Mouse (Mus musculus) left cerebral cortex, adult 18-20 months (tissue): ENCODE results near the gene Uqcr11. TPM values are rescaled to one million over a fixed set of nuclear protein-coding genes. Genes with fewer than 3 reads are reported as not detected.
A peak's percentile ranks its signal among the peaks of the same experiment; 100 is the strongest.

ENCODE experiments used
- DNase-seq, 2 experiments: peaks; one replicate each; pipeline ENCODE4 v3.0.0; 2021 to 2022; ENCODE audit warnings: low spot score in 2 of 2, mixed read lengths in 1 of 2
- long read RNA-seq, 2 experiments: library from polyadenylated mRNA; stranded (forward); transcript quantifications; one replicate each; pipeline ENCODE4 v2.0.0; 2021
- total RNA-seq, 2 experiments: library from RNA; stranded (reverse); gene quantifications; 2 replicates each; pipeline ENCODE4 v1.2.3; 2021

The Uqcr11 gene
- 100 to 1,000 TPM; 383 to 388 TPM for total RNA-seq
- long read RNA-seq, experiment 1, transcript Uqcr11-201 (3 exons, 445 nt): major isoform, 87 of 99 reads
- long read RNA-seq, experiment 1, partial matches to known transcripts: 8 of 99 reads
- long read RNA-seq, experiment 1, other reads (novel, unspliced or antisense): 2 of 99 reads
- long read RNA-seq, experiment 2, transcript Uqcr11-201 (3 exons, 445 nt): major isoform, 112 of 119 reads
- long read RNA-seq, experiment 2, partial matches to known transcripts: 4 of 119 reads
- long read RNA-seq, experiment 2, other reads (novel, unspliced or antisense): 1 of 119 reads

GRCm38 (mm10) chr10:80406684-80407501, at the start of gene Uqcr11:
Uqcr11 (minus strand) TSS chr10:80406830.
- peak; percentile 93 to 94 for DNase-seq

GRCm38 (mm10) chr10:80455697-80456096, 49.1 kb upstream of the Uqcr11 start:
- DNase-seq: no peak

- no peak for DNase-seq
Measured at GRCm38 (mm10) chr10:80454781-80455180, 48.2 kb upstream of the Uqcr11 start.

DNA sequence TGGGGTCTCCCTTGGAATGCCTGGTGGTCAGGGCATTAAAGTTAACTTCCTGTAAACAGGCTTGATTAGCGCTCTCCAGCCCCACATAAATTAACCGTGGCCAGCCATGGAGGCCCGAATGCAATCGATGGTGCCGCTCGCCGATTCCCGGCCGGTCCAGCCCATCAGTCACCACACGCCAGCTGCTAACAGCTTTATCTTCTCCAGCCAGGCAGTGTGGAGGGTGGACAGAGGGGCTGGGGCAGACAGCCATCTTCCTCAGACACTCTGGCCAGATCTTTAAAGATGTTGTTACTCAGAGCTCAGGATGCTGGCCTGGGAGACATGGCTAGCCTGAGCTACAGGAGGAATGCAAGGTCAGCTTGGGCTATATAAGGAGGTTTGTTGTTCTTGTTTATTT, 47.0 kb upstream of the Uqcr11 start:
- no peak for DNase-seq

DNA sequence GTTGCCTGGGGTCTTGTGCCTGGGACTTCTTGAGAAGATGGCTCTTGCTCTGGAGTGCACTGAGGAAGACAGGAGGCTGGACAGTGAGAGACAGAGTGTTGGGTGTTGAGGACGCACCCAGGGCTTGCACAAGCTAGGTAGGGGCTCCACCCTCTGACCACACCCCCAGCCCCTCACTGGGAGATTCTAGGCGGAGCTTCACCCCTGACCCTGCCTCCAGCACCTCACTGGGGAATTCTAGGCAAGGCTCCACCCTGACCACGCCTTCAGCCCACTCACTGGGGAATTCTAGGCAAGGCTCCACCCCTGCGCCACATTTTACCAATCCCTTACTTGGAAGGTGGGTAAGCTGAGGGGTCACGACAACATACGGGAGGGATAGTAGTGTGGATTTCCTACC, 44.0 kb upstream of the Uqcr11 start:
- DNase-seq: no peak

GRCm38 (mm10) chr10:80445898-80446601, 39.4 kb upstream of the Uqcr11 start:
- peak; percentile 75 to 77 for DNase-seq

DNA sequence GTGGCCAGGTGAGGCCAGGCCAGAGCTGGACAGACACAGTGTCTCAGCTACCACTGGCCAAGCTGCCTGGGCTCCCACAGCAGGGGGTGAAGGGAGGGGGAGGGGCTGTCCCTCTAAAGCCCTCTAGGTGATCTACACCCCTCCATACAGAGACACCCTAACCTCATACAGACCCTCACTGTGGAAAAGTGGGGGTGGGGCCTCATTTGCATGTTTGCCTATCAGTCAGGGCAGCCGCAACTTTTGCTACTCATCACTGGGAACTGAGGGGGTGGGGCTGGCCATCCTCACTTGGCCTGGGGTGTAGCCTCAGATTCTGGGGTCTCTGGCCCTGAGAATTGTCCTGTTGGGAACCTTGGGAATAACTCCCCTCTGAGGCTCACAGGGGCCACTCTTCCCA, 38.4 kb upstream of the Uqcr11 start:
- DNase-seq: no peak

DNA sequence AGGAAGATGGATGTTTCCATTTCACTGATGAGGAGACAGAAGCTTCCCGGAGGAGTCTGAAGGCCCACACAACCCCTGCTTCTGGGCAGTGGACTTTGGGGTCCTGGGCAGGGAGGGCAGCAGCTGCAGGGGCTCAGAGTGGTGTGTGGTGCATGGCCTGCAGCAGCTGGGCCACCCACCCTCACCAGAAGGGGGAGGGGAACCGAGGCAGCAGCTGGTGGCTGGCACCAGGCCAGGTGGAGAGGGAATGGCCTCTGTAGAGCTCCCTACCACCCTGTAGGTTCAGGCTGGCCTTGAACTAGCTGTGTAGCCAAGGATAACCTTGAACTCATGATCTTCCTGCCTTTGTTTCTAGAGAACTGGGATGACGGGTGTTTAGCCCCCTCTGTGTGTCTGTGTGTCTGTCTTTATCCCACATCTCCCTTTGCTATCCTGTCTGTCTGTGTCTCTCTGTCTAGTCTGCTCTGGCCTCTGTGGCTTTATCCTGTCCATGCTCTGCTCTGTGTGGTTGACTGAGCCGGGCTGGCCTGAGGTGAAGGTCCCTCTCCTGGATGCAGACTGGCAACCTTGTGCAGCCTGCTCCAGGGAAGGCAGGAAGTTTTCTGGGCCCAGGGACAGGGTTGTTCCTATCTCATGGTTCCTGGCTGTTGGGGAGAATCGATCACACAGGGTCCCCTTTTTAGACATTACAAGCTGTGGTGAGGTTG, 37.9 kb upstream of the Uqcr11 start:
- DNase-seq: no peak

GRCm38 (mm10) chr10:80443575-80444278, 37.1 kb upstream of the Uqcr11 start:
- DNase-seq: no peak

DNA sequence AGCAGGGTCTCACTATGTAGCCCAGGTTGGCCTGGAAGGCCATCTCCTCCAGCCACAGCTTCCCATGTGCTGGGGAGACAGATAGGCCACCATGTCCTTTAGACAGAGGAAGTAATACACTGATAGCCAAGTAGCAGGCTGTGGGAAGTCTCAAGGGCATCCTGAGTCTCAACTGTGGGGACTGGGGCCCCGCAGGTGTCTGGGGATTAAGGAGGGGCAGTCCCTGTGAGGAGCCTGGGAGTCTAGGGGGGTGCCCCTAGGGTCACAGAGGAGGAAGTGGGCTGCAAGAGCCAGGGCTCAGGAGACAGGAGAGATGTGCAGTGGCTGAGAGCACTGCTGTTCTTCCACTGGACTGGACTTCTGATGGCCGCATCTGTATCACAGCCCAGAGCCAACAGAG, 36.4 kb upstream of the Uqcr11 start:
- DNase-seq: no peak

DNA sequence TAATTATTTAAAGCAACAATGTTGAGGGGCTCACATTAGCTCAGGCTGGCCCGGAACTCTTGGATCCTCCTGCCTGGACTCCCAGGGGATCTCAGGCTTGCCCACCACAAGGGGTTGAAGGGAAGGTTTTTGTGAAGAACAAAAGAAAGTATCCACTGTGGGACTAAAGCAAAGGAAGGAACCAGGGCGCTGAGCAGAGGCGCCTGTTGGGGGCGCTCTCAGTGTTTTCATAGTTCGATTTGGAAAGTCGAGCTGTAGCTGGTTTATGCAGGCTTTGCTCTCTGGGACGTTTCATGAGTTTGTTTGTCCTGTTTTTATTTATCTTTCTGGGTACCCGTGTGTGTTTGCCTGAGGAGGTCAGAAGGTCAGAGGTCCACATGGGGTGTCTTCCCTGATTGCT, 35.0 kb upstream of the Uqcr11 start:
- no peak for DNase-seq

GRCm38 (mm10) chr10:80440031-80440430, 33.4 kb upstream of the Uqcr11 start:
- DNase-seq: no peak

GRCm38 (mm10) chr10:80437973-80438372, 31.3 kb upstream of the Uqcr11 start:
- DNase-seq: no peak

DNA sequence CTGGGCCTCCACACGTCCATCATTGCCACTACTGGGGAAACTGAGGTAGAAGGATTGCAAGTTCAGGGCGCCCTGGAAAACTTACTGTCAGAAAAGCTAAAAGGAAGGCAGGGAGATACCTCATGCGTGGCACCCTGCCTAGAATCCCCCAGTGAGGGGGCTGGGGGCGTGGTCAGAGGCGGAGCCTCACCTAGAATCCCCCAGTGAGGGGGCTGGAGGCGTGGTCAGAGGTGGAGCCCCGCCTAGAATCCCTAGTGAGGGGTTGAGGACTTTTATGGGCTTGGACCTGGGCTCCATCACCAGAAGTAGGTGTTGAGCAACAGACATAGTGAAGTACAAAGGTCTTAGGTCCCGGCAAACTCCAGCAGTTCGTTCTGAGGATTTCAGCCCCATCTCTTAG, 29.6 kb upstream of the Uqcr11 start:
- no peak for DNase-seq

DNA sequence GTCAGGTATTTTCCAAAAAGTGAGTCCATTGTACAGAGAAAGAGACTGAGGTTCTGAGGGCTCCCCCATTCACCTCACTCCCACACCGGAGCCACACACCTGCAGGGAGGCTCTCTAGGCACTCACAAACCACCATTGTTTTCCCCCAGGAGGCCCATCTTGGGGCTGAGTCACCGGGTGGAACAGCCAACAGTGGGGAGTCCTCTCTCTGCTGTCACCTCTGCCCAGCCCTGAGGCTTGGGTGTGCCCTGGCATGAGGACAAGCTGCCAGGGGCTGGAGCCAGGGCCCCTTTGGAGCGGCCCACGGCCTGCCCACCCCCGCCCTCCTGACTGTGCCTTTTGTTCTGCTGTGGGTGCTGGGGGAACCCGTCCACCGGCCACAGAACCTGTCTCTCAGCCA, 29.1 kb upstream of the Uqcr11 start:
- no peak for DNase-seq

DNA sequence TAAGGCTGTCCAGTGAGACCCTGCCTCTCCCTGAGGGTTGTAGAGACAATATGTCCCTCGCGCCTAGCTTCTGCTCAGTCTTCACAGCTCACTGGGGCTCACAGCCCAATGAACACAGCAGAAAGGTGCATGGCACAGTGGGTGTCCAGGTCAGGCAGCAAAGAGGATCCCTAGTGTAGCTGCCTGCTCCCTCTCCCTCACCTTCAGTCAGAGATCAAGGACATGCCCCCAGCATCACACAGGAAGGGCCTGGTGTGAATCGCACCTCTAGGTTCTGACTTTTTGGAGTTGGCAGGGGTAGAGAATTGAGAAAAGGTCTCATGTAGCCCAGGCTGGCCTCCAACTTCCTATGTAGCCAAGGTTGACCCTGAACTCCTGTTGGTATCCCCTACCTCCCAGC, 28.2 kb upstream of the Uqcr11 start:
- DNase-seq: no peak

DNA sequence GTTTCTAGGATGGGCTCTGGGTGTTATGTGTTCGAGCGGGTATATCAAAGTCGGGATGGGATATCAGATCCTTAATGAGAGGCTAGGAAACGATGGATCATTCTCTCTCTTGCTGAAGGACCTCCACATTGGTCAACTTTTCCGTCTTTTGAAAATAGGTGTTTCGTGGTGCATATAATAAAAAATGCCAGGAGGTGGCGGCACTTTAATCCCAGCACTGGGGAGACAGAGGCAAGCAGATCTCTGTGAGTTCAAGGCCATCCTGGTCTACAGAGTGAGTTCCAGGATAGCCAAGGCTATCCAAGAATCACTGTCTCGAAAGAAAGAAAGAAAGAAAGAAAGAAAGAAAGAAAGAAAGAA, 27.6 kb upstream of the Uqcr11 start:
- no peak for DNase-seq

- peak; percentile 93 to 96 for DNase-seq
Measured at GRCm38 (mm10) chr10:80433513-80434232, 27.0 kb upstream of the Uqcr11 start, which contains the start of gene Tcf3. Tcf3 (minus strand) TSS chr10:80433647.

DNA sequence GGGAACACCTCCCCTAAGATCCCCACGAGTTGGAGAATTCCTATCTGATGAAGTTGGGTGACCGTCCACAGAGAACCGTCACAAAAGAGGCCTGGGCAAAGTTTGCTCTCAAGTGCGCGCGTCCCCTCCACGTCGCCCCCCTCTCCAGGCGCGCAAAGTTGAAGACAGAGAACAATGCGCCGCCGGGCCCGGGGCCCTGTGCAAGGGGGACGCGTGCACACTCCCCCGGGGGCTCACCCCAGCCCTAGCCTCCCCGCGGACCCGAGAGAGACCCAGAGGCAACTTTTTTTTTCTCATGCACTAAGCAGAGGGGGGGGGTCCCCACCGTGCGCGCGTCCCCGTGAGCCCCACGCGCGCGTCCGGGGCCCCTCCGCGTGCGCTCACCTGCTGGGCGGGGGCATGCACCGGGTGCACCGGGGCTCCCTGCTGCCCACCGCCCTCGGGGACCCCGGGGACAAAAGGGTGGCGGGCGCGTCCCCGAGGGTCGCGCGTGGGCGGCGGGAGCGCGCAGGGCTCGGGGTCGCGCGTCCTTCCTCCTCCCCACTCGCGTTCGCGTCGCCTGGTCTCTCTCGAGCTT, 26.4 kb upstream of the Uqcr11 start:
- DNase-seq: no peak

DNA sequence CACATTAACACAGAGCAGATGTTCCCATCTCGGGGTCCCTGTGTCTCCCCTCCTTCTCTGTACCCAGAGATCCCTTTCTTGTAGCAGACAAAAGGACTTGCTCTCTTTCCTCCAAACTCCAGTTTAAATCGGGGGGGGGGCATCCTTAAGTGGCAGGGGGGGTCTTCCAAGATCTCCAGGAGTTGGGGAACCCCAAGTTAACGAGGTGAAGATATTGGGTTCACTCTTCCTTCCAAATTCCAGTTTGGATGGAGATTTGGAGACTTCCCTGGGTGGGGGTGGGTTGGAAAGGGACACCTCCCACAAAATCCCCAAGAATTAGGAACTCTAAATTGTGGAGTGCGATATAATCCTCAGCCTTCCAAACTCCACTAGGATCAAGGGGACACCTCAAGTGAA, 25.8 kb upstream of the Uqcr11 start:
- no peak for DNase-seq
